Mouse (Mus musculus) liver, adult 2 months (tissue): ENCODE measurements around the gene Apmap.

Experiments
- CTCF ChIP-seq: fragments of 200-500 bp; IDR thresholded peaks from 2 replicates; pipeline ENCODE4 v1.5.1; 2011; ENCODE audit warnings: low read depth, low read length, control low read depth
- POLR2A ChIP-seq: fragments of 200-500 bp; IDR thresholded peaks from 2 replicates; pipeline ENCODE4 v1.6.1; 2011; ENCODE audit warnings: low read length, control low read depth; ENCODE audit not compliant: insufficient read depth; ENCODE audit errors: extremely low read depth

GRCm38 (mm10) chr2:150648300-150648895 lies 40.0 kb upstream of the Apmap start:
- TF ChIP-seq POLR2A (no peak), CTCF (no peak)
